Mouse (Mus musculus) left cerebral cortex, postnatal 10 days (tissue): Measurements from ENCODE around the gene Cobl. TPM values are rescaled to one million over a fixed set of nuclear protein-coding genes. Genes with fewer than 3 reads are reported as not detected.
A peak's percentile ranks its signal among the peaks of the same experiment; 100 is the strongest.

Experiments
- DNase-seq, 2 experiments: peaks; one replicate each; pipeline ENCODE4 v3.0.0; 2021 to 2022; ENCODE audit warnings: low spot score in 2 of 2, mixed read lengths in 1 of 2; ENCODE audit errors: extremely low spot score in 1 of 2
- intact Hi-C: fragments of 180-260 bp; cut with DNase I; formaldehyde crosslinking; loops from one replicate; pipeline ENCODE4 v1.15.1; 2025
- total RNA-seq, 2 experiments: library from RNA; stranded (reverse); gene quantifications; 2 replicates each; pipeline ENCODE4 v1.2.3; 2021

Gene Cobl
- total RNA-seq, result 10 to 100 TPM; 46.0 to 50.0 TPM

DNA sequence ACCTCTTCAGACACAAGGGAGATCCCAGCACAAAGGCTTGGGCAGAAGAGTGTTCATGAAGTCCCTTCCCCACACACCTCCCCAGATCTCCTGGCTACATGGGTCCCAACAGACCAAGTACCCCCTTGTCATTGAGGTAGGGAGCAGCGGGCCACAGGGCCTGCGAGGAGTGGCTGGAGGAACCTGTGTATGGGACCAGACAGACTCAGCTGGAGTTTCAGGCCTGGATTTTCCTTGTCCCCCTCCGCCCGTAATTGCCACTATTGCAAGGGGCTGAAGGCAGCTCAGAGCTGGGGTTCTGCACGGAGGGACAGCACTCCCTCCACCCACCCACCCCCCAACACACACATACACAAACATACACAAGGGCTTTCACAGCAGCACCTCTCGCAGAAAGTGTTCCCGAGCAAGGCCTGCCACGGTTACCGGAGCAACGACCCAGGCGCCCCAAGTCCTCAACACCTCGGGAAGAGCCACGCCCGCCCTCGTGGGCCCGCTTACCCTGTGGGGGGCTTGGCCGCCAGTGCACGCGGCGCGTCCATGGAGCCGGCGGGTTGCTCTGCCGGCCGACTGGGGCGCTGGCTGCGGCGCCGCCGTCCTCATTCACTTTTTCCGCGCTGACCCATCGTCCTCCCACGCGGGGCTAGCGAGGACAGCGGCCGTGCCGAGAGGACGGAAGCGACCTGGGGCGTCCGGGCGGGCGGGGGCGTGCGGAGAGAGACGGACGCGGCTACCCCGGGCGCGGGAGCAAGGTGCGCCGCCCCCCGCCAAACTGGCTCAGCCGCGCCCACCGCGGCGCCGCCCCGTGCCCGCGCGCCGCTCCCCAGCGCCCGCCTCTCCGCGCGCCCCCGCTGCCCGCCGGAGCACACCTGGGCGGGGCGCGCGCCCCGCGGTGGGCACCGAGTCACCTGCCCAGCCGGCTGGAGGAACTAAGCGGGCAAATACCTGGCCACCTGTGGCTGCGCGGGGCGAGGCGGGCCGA, at the start of gene Cobl:
Gene Cobl (minus strand): TSS at position 780 of the 982 bp plus-strand sequence.
- peak in 1 of 2 experiments; percentile 68 for DNase-seq
- intact Hi-C loops, result loop anchor here (10.0 kb wide), 1 partner anchor 70 kb away; no protein-coding TSS in a partner anchor

DNA sequence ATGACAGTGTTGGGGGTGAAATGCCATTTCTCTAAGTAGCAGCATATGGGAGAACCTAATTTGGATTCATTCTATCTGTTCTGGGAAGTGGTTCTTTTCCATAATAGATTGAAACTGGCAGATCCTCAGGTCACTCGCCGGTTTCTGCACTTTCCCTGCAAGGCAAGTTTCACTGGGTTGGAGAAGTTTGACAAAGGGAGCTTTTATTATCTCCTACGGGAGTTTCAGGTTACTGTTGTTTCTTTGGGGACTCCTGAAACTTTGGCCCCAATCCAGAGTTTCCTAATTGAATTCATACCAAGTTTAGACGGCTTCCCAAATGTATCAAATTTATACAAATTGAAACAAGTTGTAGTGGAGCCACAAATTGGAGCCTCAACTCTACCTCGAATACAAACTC, 49.0 kb upstream of the Cobl start:
- DNase-seq, result no peak
- intact Hi-C loops, result no loop called here

DNA sequence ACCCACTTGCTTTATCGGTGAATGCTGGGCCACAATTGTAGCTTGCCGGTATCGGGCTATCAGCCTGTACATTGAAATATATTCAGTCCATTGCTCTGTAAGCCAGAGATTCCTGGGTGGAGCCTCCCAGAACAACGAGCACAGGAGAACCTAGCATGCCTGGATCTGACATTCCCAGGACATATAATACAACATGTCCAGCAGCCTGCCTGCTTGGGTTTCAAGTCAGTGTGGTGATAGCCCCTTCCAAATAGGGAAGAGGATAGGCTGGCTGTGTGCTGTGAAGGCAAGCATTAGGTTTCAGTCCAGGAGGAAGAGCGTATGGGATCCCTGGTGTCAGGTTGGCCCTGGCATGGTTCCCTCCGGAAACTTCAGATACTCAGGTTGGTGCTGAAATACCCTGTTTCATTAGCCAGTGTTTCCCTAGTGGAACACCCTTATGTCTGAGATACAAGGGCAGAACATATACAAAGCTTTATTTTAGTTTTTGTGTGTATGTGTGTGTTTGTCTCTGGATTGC, 41.7 kb upstream of the Cobl start:
- no peak for DNase-seq
- intact Hi-C loops, result no loop called here

DNA sequence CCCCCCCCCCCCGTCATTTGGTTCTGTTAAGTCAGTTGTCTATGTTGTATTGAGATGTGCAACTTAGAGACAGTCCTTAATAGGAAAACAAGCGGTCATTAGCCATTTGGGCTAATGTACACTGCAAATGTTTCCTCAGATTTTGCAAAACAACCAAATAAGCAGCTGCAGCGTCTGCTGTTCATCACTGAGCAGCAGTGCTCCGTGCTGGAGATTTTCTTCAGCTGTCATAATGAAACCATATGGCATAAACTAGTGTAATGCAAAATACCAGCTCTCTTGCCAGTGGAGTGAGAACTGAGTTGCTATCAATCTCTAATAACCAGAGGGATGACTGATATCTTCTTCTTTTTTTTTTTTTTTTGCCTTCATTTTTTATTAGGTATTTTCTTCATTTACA, 39.0 kb upstream of the Cobl start:
- intact Hi-C loops, result no loop called here
- no peak for DNase-seq

DNA sequence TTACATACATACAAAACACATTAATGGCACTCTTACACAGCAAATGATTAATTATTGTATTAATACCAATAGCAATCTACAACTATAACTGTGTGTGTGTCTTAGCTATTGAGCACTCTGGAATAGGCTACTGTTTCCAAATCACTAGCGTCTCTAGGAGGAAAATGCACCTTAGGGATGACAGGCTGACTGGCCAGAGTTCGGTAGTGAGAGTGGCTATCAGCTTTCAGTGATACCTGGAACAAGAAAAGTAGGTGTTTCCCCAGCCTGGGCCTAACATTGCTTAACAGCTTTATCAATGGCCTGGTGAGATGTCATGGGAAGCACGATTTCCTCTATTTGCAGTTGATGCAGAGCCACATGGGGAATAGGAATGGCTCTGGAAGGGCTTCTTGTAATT, 37.0 kb upstream of the Cobl start:
- no peak for DNase-seq
- intact Hi-C loops, result no loop called here

DNA sequence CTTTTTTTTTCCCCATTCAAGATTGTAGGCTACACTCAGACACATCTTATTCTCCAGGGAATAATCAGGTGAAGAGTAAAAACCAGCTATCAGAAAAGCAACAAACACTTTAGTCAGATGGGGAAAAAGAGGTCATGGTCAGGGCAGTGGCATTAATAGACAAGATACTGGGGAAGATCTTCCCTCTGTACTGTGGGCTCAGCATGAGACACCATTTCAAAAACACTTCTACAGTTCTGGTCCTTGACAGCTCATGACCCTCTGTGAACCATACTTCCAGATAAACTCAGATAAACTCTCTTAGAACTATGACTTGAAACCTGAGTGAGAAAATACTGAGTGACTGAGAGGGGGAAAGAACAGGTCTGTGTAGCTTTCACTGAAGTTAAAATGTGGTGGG, 29.0 kb upstream of the Cobl start:
- intact Hi-C loops, result no loop called here
- DNase-seq, result no peak

DNA sequence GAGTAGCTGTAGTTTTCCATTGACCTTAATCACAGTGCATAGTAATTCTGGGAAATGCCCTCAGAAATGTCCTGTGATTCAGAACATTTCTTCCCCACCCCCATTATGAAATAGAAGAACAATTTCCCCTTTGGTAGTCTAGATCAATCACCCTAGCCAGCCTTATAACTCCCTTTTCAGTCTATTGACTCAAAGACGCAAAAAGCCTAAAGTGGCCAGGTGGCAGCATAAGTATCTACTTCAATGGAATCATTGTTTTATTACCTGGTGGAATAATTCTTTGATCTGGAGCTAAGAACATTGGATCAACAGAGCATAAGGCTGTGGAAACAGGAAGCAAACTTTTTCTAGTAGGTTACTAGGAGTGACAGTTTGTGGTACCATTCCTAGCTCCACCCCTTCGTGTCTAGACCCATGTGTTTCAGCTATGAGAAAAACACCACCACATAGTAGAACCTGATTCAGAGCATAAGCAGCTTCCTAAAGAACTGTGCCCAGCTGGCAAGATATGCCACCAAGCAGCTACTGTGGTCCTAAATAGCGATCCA, 15.2 kb upstream of the Cobl start:
- intact Hi-C loops, result no loop called here

DNA sequence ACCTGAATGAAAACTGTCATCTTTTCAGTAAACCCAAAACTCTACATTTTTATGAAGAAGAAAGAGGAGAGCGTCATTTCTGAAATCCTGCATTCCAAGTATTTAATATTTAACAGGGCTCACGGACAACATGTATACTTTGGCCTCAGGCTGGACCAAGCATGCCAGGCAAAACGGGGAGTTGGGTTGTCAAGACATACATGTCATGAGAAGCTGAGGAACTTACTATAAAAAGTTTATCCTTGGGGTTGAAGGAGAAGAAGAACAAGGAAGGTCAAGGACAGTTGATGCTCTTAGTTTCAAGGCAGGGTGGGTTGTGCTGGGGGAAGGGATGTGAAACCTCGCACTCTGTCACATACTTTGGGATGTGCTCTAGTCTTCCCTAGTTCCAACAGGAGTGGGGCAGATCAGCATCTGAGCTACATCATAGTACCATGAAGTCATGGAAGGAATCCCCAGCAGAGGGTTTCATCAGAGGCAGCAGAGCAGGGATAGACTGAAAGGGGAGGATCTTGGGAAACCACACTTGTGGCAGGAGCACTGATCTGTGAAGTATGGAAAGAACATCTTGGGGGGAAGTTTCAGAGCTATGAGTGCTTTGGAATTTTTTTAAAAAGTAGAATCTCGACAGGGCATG, 9.7 kb upstream of the Cobl start:
- no peak for DNase-seq
- intact Hi-C loops, result no loop called here

More for the DNA sequence above, 15.2 kb upstream of the Cobl start:
- DNase-seq, result no peak

DNA sequence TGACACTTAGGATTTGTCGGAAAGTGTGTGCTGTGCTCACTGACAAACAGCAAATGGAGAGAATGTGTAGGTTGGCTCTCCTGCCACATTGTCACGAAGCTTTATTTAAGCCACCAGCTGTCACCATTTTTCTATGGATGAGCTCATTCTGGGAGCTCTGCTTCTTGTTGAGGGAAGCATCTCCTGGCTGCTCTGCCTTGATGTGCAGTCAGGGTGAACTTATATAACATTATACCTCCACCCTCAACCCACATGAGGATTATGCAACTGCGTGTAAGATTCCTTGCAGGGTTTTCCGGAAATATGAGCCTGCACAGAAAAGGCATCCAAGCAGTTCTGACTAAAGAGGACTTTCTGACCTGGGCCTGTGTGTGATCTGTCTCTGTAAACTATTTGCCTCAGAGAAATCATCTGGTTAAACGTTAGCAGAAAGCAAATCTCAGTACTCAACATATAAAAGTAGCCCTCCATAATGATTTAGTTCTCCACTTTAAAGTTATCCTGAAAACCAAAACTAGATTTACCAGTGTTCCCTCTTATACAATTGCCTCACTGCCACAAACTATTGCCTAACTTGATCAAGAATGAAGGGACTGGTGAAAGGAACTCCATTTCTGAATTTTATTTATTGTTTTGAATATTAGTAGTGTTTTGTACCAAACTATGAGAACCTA, 9.0 kb upstream of the Cobl start:
- intact Hi-C loops, result no loop called here
- peak in 1 of 2 experiments; percentile 37 for DNase-seq

DNA sequence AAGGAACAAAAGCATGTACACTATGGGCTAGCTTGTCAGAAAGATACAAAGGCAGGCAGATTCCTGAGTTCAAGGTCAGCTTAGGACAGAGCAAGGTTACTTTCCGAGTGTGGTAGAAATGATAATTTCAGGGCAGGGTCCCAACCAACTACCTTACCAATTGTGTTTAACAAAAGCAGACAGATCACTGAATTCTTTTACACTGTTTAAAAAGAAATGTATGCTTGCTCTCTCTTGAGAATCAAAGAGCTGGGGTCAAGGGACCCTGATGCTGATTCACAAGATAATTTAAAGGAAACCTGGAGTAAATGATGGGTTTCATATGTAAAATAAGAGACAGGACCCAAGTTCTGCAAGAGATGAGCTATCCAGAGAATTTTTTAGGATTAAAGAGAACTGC, 4.9 kb upstream of the Cobl start:
- no peak for DNase-seq
- intact Hi-C loops, result loop anchor here (10.0 kb wide), 1 partner anchor 75 kb away; no protein-coding TSS in a partner anchor

DNA sequence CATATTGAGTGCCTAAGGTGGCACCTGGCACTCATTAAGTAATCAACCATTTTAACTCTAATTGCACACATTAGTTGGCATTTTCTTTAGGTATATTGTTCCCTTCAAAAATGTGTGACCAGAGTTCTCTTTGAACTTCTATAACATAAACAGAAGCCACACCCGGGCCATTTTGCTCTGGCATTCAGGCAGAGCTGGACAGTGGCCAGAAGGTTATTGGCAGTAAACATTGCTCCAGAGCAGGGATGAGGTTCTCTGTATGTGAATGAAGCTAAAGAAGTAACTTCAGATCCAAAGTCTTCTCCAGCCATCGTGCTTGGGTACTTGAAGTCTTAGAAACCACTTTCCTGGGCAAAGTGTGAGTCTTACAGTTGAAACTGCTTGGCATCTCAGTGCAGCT, 3.9 kb upstream of the Cobl start:
- DNase-seq, result no peak
- intact Hi-C loops, result loop anchor here (10.0 kb wide), 1 partner anchor 74 kb away; no protein-coding TSS in a partner anchor

DNA sequence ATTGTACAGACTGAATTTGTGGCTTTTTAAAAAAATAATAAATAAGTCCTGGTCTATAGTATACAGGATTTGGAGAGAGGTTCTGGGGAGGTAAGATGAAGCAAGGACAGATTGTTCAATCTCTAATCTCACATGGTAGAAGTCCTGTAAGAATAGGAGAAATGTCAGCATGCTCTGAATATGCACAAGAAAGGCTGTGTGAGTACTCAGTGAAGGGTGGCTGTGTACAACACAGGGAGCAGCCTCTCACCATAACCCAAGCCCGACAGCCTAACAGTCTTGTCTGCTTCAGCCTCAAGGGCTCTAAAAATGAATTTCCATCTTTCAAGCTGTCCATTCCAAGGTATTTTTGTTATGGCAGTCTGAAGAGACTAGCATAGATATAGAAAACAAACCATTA, 3.1 kb upstream of the Cobl start:
- intact Hi-C loops, result loop anchor here (10.0 kb wide), 1 partner anchor 73 kb away; no protein-coding TSS in a partner anchor
- no peak for DNase-seq

DNA sequence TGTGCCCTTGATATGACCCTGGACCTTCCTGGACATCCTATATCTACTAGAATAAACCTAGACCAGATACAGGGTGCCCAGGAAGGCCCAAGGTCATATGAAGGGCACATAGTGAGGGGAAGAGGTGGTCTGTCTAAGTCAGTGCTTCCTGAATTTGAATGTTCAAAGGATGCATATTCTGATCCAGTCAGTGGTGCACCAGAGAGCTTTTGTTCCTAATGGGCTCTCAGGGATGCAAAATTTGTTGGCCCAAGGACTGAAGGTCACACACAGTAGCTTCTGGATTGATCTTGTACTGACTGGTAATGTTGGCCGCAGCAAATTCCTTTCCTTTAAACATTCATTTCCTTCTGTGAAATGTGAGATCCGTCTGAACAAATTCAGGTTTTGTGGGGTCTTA, 2.5 kb upstream of the Cobl start:
- intact Hi-C loops, result loop anchor here (10.0 kb wide), 1 partner anchor 72 kb away; no protein-coding TSS in a partner anchor
- no peak for DNase-seq

DNA sequence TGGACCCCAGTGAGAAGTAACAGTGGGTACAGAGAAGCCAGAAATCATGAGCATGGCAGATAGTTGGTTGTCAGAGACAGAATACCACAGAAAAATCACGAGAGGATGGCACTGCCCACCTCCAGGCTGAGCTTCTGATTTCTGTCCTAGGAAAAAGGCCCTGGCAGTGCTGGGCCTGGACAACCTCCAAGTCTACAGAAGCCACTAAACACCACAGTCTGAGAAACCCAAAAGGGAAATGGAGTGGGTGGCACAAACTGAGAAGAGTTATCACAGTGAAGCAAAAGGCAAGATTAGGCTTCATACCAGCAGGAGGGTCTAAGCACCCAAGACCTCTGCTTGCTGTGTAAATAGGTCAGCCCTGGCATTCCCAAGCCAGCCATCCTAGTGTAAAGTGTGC, 1.8 kb upstream of the Cobl start:
- intact Hi-C loops, result loop anchor here (10.0 kb wide), 1 partner anchor 72 kb away; no protein-coding TSS in a partner anchor
- DNase-seq, result no peak

DNA sequence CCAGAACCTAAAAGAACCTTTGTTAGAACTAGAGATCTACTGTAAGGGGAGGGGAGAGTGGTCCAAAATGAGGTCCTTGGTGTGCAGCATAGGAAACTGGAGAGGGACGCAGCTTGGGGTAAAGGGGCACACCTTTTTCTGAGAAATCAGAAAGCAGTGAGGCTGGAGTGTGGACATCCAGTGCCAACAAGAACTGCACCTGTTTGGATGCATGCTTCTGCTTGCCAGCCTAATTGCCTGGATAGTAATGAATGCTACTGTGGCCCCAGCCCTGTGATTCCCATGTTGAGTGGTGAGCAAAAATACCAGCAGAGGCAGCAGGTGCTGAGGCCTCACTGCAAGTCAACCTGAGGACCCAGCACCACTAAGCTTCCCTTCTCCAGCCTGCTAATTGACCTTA, 469 bp upstream of the Cobl start:
- intact Hi-C loops, result loop anchor here (10.0 kb wide), 1 partner anchor 70 kb away; no protein-coding TSS in a partner anchor
- DNase-seq, result no peak

DNA sequence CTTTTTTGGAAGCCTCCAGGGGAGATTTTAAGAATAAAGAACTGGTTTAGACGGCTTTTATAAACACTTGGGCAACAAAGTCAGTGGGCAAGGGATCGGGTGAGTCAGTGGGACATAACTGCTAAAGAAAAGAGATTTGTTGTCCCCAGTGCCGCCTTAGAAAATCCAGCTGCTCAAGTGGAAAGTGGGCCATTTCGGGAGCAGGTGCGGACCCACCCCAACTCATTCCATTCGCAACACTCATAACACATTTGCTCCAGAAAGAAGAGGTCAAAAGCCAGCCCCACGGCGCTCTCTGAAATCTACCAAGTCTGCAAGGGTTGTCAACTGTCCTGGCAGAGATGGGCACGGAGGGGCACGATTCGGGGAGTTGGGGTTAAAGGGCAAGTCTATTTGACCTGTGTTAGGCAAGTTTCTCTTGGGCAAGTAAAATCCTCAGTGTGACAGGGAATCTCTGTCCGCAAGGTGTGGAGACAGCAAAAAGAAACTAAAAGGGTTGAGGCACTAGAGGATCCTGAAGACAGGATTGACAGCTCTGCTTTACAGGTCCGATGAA, 1.1 kb downstream of the Cobl start:
- no peak for DNase-seq
- intact Hi-C loops, result loop anchor here (10.0 kb wide), 1 partner anchor 69 kb away; no protein-coding TSS in a partner anchor

DNA sequence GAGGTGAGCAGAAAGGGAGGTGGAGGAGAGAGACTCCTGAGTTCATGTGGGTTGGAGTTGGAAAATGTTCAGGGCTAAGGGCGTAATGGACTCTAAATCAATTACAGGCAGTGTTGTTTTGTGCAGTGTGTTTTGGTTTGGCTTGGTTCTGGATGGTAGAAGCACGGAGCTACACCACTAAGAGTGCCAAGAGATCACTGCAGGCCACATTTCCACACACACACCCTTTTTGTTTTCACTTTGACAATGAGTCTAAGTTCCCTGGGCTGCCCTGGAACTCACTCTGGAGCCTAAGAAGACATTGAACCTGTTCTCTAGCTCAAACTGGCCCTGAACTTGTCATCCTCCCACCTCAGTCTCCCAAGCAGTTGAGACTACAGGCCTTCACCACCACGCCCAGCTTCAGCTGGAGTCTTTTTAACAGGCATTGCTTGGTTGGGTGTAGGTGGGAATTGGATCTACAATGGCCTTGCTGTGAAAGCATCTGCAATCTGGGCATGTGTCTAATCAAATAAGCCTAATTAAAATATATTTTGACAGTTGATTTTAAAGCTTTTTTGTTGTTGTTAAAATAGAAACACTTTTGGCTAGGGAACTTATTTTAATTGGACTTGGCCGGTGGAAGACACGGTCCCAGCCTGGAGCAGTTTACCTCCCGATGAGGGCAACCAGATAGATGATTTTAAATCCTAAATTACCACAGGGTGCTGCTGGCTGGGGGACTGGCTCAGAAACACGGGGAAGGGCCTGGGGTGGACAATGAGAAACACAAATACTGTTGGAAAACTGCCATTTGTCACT, 4.8 kb downstream of the Cobl start:
- DNase-seq, result no peak
- intact Hi-C loops, result loop anchor here (10.0 kb wide), 1 partner anchor 65 kb away; no protein-coding TSS in a partner anchor
